Mouse (Mus musculus) ES-E14 (cell line): ENCODE data around the gene Rasal1. TPM values are rescaled to one million over a fixed set of nuclear protein-coding genes. Genes with fewer than 3 reads are reported as not detected.

Source experiments
- DNase-seq: peaks from one replicate; pipeline ENCODE4 v3.0.0-alpha.2; 2013; ENCODE audit warnings: low read depth, low spot score
- H3K27ac ChIP-seq: 2 replicates; pipeline ENCODE4 v1.5.1; 2012; ENCODE audit warnings: low read depth, mild to moderate bottlenecking, low read length, moderate library complexity, mixed read lengths; ENCODE audit not compliant: poor library complexity, insufficient read depth, severe bottlenecking
- H3K36me3 ChIP-seq: 2 replicates; pipeline ENCODE4 v1.6.1; 2012; ENCODE audit warnings: mild to moderate bottlenecking, low read length, moderate library complexity, mixed read lengths; ENCODE audit not compliant: control insufficient read depth, poor library complexity, insufficient read depth, severe bottlenecking
- H3K4me1 ChIP-seq, 2 experiments: fragments of 150-350 bp in 1 of 2; sonication (generic) in 1 of 2; 2 replicates each; pipeline ENCODE4 v1.6.1; 2012; ENCODE audit warnings: low read length in 2 of 2, mild to moderate bottlenecking in 1 of 2, mixed read lengths in 1 of 2; ENCODE audit not compliant: control insufficient read depth in 2 of 2, insufficient read depth in 2 of 2, poor library complexity in 1 of 2
- H3K4me3 ChIP-seq, 2 experiments: fragments of 150-350 bp in 1 of 2; sonication (generic) in 1 of 2; 2 replicates each; pipeline ENCODE4 v1.5.1; 2012; ENCODE audit warnings: low read length in 2 of 2, low read depth in 1 of 2, mild to moderate bottlenecking in 1 of 2, mixed read lengths in 1 of 2; ENCODE audit not compliant: insufficient read depth in 1 of 2, poor library complexity in 1 of 2, severe bottlenecking in 1 of 2
- H3K9ac ChIP-seq: 2 replicates; pipeline ENCODE4 v1.6.1; 2012; ENCODE audit warnings: low read depth, mild to moderate bottlenecking, low read length, mixed read lengths; ENCODE audit not compliant: poor library complexity, insufficient read depth, severe bottlenecking
- H3K9me3 ChIP-seq: fragments of 150-350 bp; sonication (generic); 2 replicates; pipeline ENCODE4 v1.6.1; 2012; ENCODE audit warnings: low read depth, mild to moderate bottlenecking, low read length; ENCODE audit not compliant: control insufficient read depth, insufficient read depth
- CHD2 ChIP-seq: IDR thresholded peaks from 2 replicates; pipeline ENCODE4 v1.6.1; 2014; ENCODE audit warnings: mild to moderate bottlenecking, low read depth, low read length, inconsistent platforms
- HCFC1 ChIP-seq: IDR thresholded peaks from 2 replicates; pipeline ENCODE4 v1.6.1; 2012; ENCODE audit warnings: low read length, inconsistent platforms, borderline replicate concordance; ENCODE audit not compliant: insufficient read depth
- MAFK ChIP-seq: IDR thresholded peaks from 2 replicates; pipeline ENCODE4 v1.6.1; 2014; ENCODE audit warnings: mild to moderate bottlenecking, low read depth, low read length, inconsistent platforms; ENCODE audit not compliant: insufficient read depth
- ZC3H11A ChIP-seq: IDR thresholded peaks from 2 replicates; pipeline ENCODE4 v1.6.1; 2012; ENCODE audit warnings: low read depth, mild to moderate bottlenecking, inconsistent platforms, low read length, borderline replicate concordance
- ZNF384 ChIP-seq: IDR thresholded peaks from 2 replicates; pipeline ENCODE4 v1.6.1; 2012; ENCODE audit warnings: low read depth, low read length, inconsistent platforms
- in situ Hi-C, 2 experiments: fragments of 600-800 bp; cut with MboI; formaldehyde crosslinking; loops; one replicate each; pipeline ENCODE4 v1.15.1; 2025; ENCODE audit warnings: low sequenced_read_pairs in 2 of 2, inconsistent platforms in 1 of 2; ENCODE audit not compliant: unreplicated experiment in 2 of 2
- total RNA-seq: library from RNA; depleted of rRNA; stranded (reverse); fragments of 300-350 nt; gene quantifications from 2 replicates; pipeline ENCODE4 v1.2.3, GENCODE M21; 2012

Rasal1 gene
- total RNA-seq, 1 experiment = 3.5 TPM

DNA sequence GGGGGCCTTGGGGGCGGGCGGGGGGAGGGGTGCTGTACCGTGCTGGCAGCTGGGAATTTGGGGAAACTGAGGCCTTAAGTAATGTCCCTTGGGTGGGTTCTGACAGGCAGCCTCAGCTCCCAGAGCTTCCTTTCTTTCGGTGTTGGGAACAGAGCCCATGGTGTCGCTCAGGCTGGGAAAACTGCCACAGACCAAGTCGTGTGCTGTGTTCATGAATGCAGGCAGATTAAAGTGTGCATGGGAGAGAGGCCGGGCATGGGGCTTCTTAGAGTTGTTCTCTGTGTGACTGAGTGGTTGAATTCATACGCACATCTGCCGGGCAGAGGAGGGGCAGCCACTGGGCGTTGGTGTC lies 26.8 kb upstream of the Rasal1 start:
- Histone ChIP-seq H3K9ac (no peak overlapping the region), H3K36me3 (peaks cover 85% of the 10 kb centered on the region), H3K27ac (no peak overlapping the region), H3K9me3 (no peaks in the 10 kb centered on the region), H3K4me3 (no peak overlapping the region), H3K4me1 (peaks cover 8 to 30% of the 10 kb centered on the region in 2 experiments; a peak in 2 of 4 replicates)
- no peak for TF ChIP-seq CHD2
- TF ChIP-seq HCFC1 = no peak
- TF ChIP-seq ZNF384 = no peak
- DNase-seq = no peak
- in situ Hi-C loops = loop anchor here in 1 of 2 experiments (10.0 kb wide), 1 partner anchor 113 kb away; no protein-coding TSS in a partner anchor

DNA sequence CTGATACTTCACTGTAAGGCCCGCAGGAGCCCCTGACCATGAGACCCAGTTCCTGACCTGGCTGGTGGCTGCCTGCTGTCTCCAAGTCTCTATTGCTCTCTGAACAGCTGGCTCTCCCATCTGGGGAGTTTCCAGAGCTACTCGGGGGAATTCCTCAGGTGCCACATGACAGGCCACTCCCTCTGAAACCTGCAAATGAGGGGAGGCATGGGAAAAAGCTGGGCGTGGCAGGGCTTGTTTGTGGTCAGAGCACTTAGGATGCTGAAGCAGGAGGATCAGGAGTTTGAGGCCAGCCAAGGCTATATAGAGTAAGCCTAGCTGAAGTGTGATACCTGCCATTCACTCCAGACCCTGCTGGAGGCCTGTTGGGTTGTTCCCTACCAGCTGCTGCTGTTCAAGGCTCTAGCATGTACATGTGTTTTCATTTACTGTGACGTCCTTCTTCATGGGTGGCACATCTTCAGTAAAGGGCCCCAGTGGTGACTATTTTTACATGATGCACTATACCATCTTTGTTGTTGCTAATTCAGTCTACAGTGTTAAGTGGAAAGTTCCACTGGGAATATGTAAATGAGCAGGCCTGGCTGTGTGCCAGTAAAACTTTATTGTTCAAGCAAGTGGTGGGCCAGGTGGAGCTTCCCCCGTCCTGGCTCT lies 26.3 kb upstream of the Rasal1 start:
- Histone ChIP-seq H3K27ac (no peak overlapping the region), H3K4me3 (no peak overlapping the region), H3K9me3 (no peaks in the 10 kb centered on the region), H3K4me1 (peaks cover 8 to 33% of the 10 kb centered on the region in 2 experiments; a peak in 2 of 4 replicates), H3K36me3 (peaks cover 87% of the 10 kb centered on the region), H3K9ac (no peak overlapping the region)
- TF ChIP-seq MAFK (no peak), ZNF384 (no peak), CHD2 (no peak), HCFC1 (no peak), ZC3H11A (no peak)
- DNase-seq = no peak
- in situ Hi-C loops = loop anchor here in 1 of 2 experiments (10.0 kb wide), 1 partner anchor 112 kb away; no protein-coding TSS in a partner anchor

DNA sequence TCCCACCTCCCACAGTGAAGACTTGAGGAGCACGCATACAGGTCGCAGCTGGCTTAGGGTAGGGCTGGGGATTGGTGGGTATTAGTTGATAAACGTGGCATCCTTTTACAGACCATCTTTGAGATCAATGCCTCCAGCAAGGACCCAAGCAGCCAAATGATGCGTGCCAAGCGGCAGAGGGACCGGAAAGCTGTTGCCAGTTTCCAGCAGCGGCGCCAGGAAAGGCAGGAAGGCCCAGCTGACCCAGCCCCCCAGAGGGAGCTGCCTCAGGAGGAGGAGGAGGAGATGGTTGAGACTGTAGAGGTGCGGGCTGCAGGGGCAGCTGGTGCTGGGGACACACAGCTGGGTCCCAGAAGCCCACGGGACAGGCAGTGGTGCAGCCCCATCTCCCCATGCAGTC lies 24.2 kb upstream of the Rasal1 start:
- Histone ChIP-seq H3K36me3 (peaks cover 77% of the 10 kb centered on the region), H3K27ac (no peak overlapping the region), H3K4me1 (peaks cover 5 to 24% of the 10 kb centered on the region in 2 experiments; a peak in 2 of 4 replicates), H3K9me3 (no peaks in the 10 kb centered on the region), H3K4me3 (no peak overlapping the region), H3K9ac (no peak overlapping the region)
- TF ChIP-seq MAFK = no peak
- no peak for TF ChIP-seq HCFC1
- TF ChIP-seq ZNF384 = no peak
- TF ChIP-seq ZC3H11A = no peak
- no peak for TF ChIP-seq CHD2
- DNase-seq = no peak
- in situ Hi-C loops = loop anchor here in 1 of 2 experiments (10.0 kb wide), 1 partner anchor 110 kb away; no protein-coding TSS in a partner anchor

DNA sequence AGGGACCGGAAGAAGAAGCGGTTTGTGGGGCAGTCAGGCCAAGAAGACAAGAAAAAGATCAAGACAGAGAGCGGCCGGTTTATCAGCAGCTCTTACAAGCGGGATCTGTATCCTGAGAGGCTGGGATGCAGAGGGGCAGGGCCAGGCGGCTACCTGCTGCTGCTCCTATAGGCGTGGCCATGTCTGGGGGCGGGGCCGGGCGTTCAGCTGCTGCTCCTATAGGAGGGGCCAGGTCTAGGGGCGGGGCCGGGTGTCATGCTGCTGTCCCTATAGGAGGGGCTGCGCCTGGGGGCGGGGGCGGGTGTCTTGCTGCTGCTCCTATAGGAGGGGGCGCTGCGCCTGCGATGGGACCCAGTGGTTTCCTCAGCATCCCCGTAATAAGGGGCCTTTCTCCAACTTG lies 22.2 kb upstream of the Rasal1 start:
- Histone ChIP-seq H3K9me3 (no peaks in the 10 kb centered on the region), H3K36me3 (peaks cover 58% of the 10 kb centered on the region), H3K4me3 (no peak overlapping the region; a peak in 1 of 4 replicates), H3K27ac (no peak overlapping the region), H3K4me1 (peaks cover 5 to 11% of the 10 kb centered on the region in 2 experiments; a peak in 2 of 4 replicates), H3K9ac (no peak overlapping the region)
- TF ChIP-seq HCFC1 (no peak), ZNF384 (no peak), ZC3H11A (no peak), CHD2 (no peak), MAFK (no peak)
- in situ Hi-C loops = loop anchor here in 1 of 2 experiments (10.0 kb wide), 1 partner anchor 108 kb away; no protein-coding TSS in a partner anchor
- DNase-seq = peak; percentile 95
